Mouse (Mus musculus) ovary, adult 2 months (tissue): ENCODE measurements around the gene Sqstm1. TPM values are rescaled to one million over a fixed set of nuclear protein-coding genes. Genes with fewer than 3 reads are reported as not detected.

Experiments used
- polyA plus RNA-seq: library from polyadenylated mRNA; depleted of rRNA; stranded (reverse); fragments of >200 nt; gene quantifications from 2 replicates; pipeline ENCODE4 v1.2.3, GENCODE M21; 2012; rRNA removed

Gene Sqstm1
- polyA plus RNA-seq = 367 and 385 TPM in 2 replicates

DNA sequence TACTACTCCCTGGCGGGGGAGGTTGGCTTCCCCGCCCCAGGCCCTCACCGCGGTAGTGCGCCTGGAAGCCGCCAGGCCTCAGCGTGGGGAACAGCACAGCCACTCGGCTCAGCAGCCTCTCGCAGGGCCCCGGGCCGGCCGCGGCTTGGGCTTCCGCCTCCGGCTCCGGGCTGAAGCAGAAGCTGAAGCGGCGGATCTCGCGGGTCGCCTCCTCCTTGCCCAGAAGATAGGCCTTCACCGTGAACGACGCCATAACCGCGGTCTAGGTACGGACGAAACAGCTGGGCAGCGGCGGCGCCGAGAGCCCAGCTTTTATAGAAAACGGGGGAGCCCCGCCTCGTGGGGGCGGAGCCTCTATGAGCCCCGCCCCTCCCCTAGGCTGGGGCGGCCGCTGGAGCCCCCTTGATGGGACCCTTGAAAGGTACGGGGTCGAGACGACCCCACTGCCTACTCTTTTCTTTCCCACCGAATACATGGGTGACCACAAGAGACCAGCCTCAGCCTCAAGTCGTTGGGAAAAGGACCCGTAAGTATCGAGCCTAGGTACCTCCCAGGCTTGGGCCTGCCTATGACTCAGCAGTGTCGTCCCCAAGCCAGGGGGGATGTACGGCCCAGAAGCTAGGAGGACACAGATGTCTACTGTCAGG, at the start of gene Sqstm1, which contains the start of gene Mgat4b:
Sqstm1 (minus strand) TSS at position 323 of the 647 bp plus-strand sequence.
Mgat4b (plus strand) TSS at position 386 of the 647 bp plus-strand sequence.

DNA sequence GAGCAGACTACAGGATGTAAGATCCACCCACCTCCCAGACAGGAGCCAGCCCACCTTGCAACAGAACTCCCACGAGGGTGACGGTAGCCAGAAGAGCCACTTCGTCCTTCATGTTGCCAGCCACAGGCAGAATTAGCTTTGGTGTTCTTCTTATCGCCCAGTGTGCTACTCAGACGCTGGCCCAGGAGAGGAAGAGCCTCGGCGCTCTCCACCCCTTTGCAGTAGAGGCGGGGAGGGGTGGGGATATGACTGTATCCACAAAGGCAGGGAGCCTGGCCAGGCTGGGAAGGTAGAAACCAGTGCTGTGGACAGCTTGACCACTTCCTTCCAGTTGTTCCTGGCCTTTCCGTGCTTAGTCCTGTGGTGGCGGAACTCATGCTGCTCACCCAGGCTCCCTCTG, 27.7 kb upstream of the Sqstm1 start, which contains the start of gene Ltc4s:
Ltc4s (minus strand) TSS at position 293 of the 400 bp plus-strand sequence.

DNA sequence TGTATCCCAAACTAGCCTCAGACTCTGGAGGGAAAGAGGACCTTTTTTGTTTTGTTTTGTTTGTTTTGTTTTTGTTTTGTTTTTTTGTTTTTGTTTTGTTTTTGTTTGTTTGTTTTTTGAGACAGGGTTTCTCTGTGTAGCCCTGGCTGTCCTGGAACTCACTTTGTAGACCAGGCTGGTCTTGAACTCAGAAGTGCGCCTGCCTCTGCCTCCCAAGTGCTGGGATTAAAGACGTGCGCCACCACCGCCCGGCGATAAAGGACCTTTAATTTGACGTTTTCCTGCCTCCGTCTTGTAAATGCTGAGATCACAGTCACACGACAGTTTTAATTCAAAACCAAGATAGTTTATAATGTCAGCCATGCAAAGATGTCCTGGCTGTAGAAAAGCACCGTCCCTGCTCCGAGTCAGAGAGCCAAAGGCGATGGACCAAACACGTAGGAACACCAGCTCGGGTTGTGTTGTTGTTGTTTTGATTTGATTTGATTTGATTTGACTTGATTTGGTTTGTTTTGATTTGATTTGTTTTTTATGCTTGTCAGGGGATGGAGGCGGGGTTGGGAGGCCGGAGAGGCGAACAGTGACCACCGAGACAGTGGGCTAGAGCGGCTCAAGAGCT, 36.4 kb downstream of the Sqstm1 start, which contains the start of gene Mrnip:
Mrnip (plus strand) TSS at position 334 of the 619 bp plus-strand sequence.

Other genes with a start within 250 kb of the Sqstm1 start
- gene Rnf130, start 185.5 kb downstream of the Sqstm1 start, polyA plus RNA-seq = 134 and 225 TPM in 2 replicates
- gene Tbc1d9b, start 79.4 kb downstream of the Sqstm1 start, polyA plus RNA-seq = 80.3 and 86.6 TPM in 2 replicates
- 10.3 and 11.9 TPM in 2 replicates for gene Mrnip, start 36.4 kb downstream of the Sqstm1 start, polyA plus RNA-seq
- 260 and 313 TPM in 2 replicates for gene Mgat4b, start 63 bp upstream of the Sqstm1 start, polyA plus RNA-seq
- gene Ltc4s, start 27.8 kb upstream of the Sqstm1 start, polyA plus RNA-seq = 44.3 and 46.8 TPM in 2 replicates
- 27.5 and 31.2 TPM in 2 replicates for gene Maml1, start 81.5 kb upstream of the Sqstm1 start, polyA plus RNA-seq
- 42.5 and 54.8 TPM in 2 replicates for gene Canx, start 114.8 kb upstream of the Sqstm1 start, polyA plus RNA-seq
- 0.34 and 0.38 TPM in 2 replicates for gene Cby3, start 143.6 kb upstream of the Sqstm1 start, polyA plus RNA-seq
- gene Hnrnph1, start 166.2 kb upstream of the Sqstm1 start, polyA plus RNA-seq = 29.4 and 37.0 TPM in 2 replicates
- 20.6 and 22.4 TPM in 2 replicates for gene Rufy1, start 220.3 kb upstream of the Sqstm1 start, polyA plus RNA-seq